7 mouse cellular contexts compared by ENCODE assay signal in the genomic region with DNA sequence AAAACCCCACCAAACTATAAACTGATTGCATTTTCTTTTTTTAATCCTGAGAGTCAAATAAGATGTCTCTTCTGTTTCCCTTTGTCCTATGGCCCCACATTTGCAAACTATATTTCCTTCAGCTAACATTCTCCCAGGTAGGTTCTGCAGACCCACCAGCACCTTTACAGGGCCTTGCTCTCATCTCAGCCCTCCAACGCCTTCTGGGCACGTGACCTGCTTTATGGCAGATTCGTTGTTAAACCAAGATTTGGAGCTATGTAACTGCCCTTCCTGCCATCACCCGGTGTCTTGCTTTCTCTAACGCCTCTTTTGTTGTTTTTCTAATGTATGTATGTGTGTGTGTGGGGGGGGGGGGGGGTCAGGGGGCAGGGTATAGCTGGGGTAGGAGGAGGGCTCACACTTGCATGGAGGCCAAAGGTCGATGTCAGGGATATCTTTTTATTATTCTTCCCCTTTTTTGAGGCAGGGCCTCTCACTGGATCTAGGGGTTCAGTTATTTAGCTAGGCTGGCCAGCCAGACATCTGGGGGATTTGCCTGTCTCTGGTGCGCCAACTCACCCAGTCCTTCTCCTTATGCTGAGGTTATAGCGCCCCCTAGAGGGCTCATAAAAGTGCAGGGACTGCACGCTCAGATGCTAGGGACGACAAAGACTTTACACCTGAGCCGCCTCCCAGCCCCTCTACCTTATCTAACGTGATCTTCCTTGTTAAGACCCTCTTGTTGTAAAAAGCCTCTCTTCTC. TPM values are rescaled to one million over a fixed set of nuclear protein-coding genes. Genes with fewer than 3 reads are reported as not detected.
DNase-seq lines count a peak whose midpoint lies in the region; ATAC-seq and TF ChIP-seq lines count a peak whose summit lies in the region.

No protein-coding gene starts in this region.

- no peak for ATAC-seq in Patski
- ATAC-seq in forebrain, embryonic 14.5 days: peak; percentile 55; the same call in 1 of the 2 replicates
- no peak for ATAC-seq in intestine, embryonic 14.5 days (replicated peaks; ENCODE audit: low FRiP score, low TSS enrichment, low read depth)
- peak; percentile 32 for ATAC-seq in liver, embryonic 16.5 days (ENCODE audit: low read depth)
- no peak for ATAC-seq in neural tube, embryonic 11.5 days (ENCODE audit: insufficient read depth, low FRiP score, low TSS enrichment)

- in situ Hi-C loops in CH12.LX (cut with MboI; ENCODE audit: low pct_ligation_motif_present, low pct_unique_long_range_greater_than_20kb, low sequenced_read_pairs): loop anchor here (25.0 kb wide), 2 partner anchors 447 to 1153 kb away; no protein-coding TSS in a partner anchor
- in situ Hi-C loops in Patski (cut with MboI; ENCODE audit: low pct_unique_long_range_greater_than_20kb): no loop called here

- no peak overlapping the region for H3K27ac ChIP-seq in CH12.LX (ENCODE audit: insufficient read depth, low read depth)
- H3K27ac ChIP-seq in forebrain, embryonic 14.5 days (ENCODE audit: low read depth, low read length): no peak overlapping the region
- H3K27ac ChIP-seq in intestine, embryonic 14.5 days (ENCODE audit: low read depth): no peak overlapping the region
- H3K27ac ChIP-seq in liver, embryonic 16.5 days (ENCODE audit: low read length): no peak overlapping the region
- no peak overlapping the region for H3K27ac ChIP-seq in neural tube, embryonic 11.5 days (ENCODE audit: low read depth, low read length)

- TF ChIP-seq CTCF in CH12.LX (conservative IDR thresholded peaks at IDR 0.05 in 1 of 2, IDR thresholded peaks at IDR 0.05 in 1 of 2; ENCODE audit: low read depth in 2 of 2, low read length in 2 of 2) (peak; percentile 8 to 49; a peak in 2 of 4 replicates), Patski (IDR thresholded peaks at IDR 0.05) (peak; percentile 66)

- peaks cover 22 to 51% of the 10 kb centered on the region in 2 experiments for H3K4me1 ChIP-seq in CH12.LX (ENCODE audit: control insufficient read depth in 1 of 2, insufficient read depth in 2 of 2)
- no peaks in the 10 kb centered on the region for H3K4me1 ChIP-seq in forebrain, embryonic 14.5 days (ENCODE audit: control insufficient read depth, insufficient read depth, low read length)
- H3K4me1 ChIP-seq in intestine, embryonic 14.5 days (replicated peaks; ENCODE audit: control insufficient read depth, insufficient read depth, low read length): no peaks in the 10 kb centered on the region
- peaks cover 2% of the 10 kb centered on the region; the same call in 1 of the 2 replicates for H3K4me1 ChIP-seq in liver, embryonic 16.5 days (ENCODE audit: control insufficient read depth, low read depth, low read length)
- H3K4me1 ChIP-seq in neural tube, embryonic 11.5 days (ENCODE audit: control insufficient read depth, insufficient read depth, low read length): no peaks in the 10 kb centered on the region

- H3K79me2 ChIP-seq in CH12.LX (replicated peaks; ENCODE audit: control insufficient read depth, extremely low read depth, insufficient read depth, poor library complexity, severe bottlenecking): no peaks in the 10 kb centered on the region

- no peak for TF ChIP-seq POLR2A in CH12.LX (IDR thresholded peaks at IDR 0.05; ENCODE audit: low read depth, low read length)

- peak; percentile 52 for DNase-seq in CH12.LX (ENCODE audit: extremely low read depth)
- DNase-seq in Patski (ENCODE audit: low read depth, low spot score): no peak
- peak; percentile 57 for DNase-seq in forebrain, embryonic 14.5 days (ENCODE audit: low spot score)
- DNase-seq in intestine, embryonic 14.5 days (ENCODE audit: low spot score): no peak
- peak; percentile 64 for DNase-seq in neural tube, embryonic 11.5 days (ENCODE audit: low spot score)
- DNase-seq in thymus, postnatal 0 days (ENCODE audit: low spot score): peak; percentile 94

- dilution Hi-C loops in CH12.LX (cut with MboI; ENCODE audit: extremely low pct_ligation_motif_present, extremely low pct_unique_long_range_greater_than_20kb, low sequenced_read_pairs): no loop called here

- H3K4me2 ChIP-seq in CH12.LX (ENCODE audit: insufficient read depth, low read depth, poor library complexity, severe bottlenecking): no peak overlapping the region
- H3K4me2 ChIP-seq in forebrain, embryonic 14.5 days (ENCODE audit: low read length): peak overlapping the region; percentile 32
- H3K4me2 ChIP-seq in intestine, embryonic 14.5 days (ENCODE audit: low read length): peak overlapping the region; percentile 30
- peak overlapping the region; percentile 44 for H3K4me2 ChIP-seq in liver, embryonic 16.5 days (ENCODE audit: low read depth, low read length)
- peak overlapping the region; percentile 22; the same call in 1 of the 2 replicates for H3K4me2 ChIP-seq in neural tube, embryonic 11.5 days (ENCODE audit: low read depth)

- POLR2A ChIA-PET in Patski (lab: Charles Lee): no interaction called here

- 55% methylated on average over 12 of the region's 12 CpGs for WGBS in forebrain, embryonic 14.5 days
- WGBS in intestine, embryonic 14.5 days: 56% methylated on average over 12 of the region's 12 CpGs
- WGBS in liver, embryonic 16.5 days (ENCODE audit: insufficient replicate concordance): 12% methylated on average over 12 of the region's 12 CpGs
- WGBS in neural tube, embryonic 11.5 days: 57% methylated on average over 12 of the region's 12 CpGs

- peak; percentile 46 for TF ChIP-seq RAD21 in CH12.LX (IDR thresholded peaks at IDR 0.05; ENCODE audit: low read depth, low read length)

- H3K36me3 ChIP-seq in CH12.LX (replicated peaks in 1 of 2; ENCODE audit: control insufficient read depth in 1 of 2, insufficient read depth in 1 of 2, low read length in 1 of 2): no peaks in the 10 kb centered on the region
- H3K36me3 ChIP-seq in forebrain, embryonic 14.5 days (ENCODE audit: control insufficient read depth, insufficient read depth, low read length): no peaks in the 10 kb centered on the region
- H3K36me3 ChIP-seq in intestine, embryonic 14.5 days (ENCODE audit: control insufficient read depth, insufficient read depth, low read length): no peaks in the 10 kb centered on the region
- no peaks in the 10 kb centered on the region for H3K36me3 ChIP-seq in liver, embryonic 16.5 days (ENCODE audit: control insufficient read depth, insufficient read depth)
- H3K36me3 ChIP-seq in neural tube, embryonic 11.5 days (ENCODE audit: control insufficient read depth, insufficient read depth, low read length): no peaks in the 10 kb centered on the region

- H3K4me3 ChIP-seq in CH12.LX (replicated peaks in 1 of 3; ENCODE audit: low read depth in 2 of 3, low read length in 2 of 3, poor library complexity in 1 of 3): no peak overlapping the region
- H3K4me3 ChIP-seq in forebrain, embryonic 14.5 days (ENCODE audit: low read depth, low read length): no peak overlapping the region
- H3K4me3 ChIP-seq in intestine, embryonic 14.5 days (ENCODE audit: low read depth, low read length): no peak overlapping the region
- peak overlapping the region; percentile 29; the same call in 1 of the 2 replicates for H3K4me3 ChIP-seq in liver, embryonic 16.5 days (ENCODE audit: low read depth, low read length)
- no peak overlapping the region for H3K4me3 ChIP-seq in neural tube, embryonic 11.5 days (ENCODE audit: low read depth, low read length)

- H3K9me3 ChIP-seq in CH12.LX (replicated peaks; ENCODE audit: low read length): no peaks in the 10 kb centered on the region
- H3K9me3 ChIP-seq in forebrain, embryonic 14.5 days (replicated peaks; ENCODE audit: control insufficient read depth, low read length): no peaks in the 10 kb centered on the region
- H3K9me3 ChIP-seq in intestine, embryonic 14.5 days (ENCODE audit: control insufficient read depth, low read length): no peaks in the 10 kb centered on the region
- no peaks in the 10 kb centered on the region for H3K9me3 ChIP-seq in liver, embryonic 16.5 days (replicated peaks; ENCODE audit: control insufficient read depth, low read length)
- H3K9me3 ChIP-seq in neural tube, embryonic 11.5 days (ENCODE audit: control insufficient read depth, low read length): no peaks in the 10 kb centered on the region

- CTCF ChIA-PET in Patski (lab: Charles Lee): no interaction called here

- H3K27me3 ChIP-seq in CH12.LX (replicated peaks): no peaks in the 10 kb centered on the region
- H3K27me3 ChIP-seq in Patski: no peaks in the 10 kb centered on the region
- no peaks in the 10 kb centered on the region for H3K27me3 ChIP-seq in forebrain, embryonic 14.5 days (replicated peaks; ENCODE audit: control insufficient read depth, insufficient read depth, low read length)
- no peaks in the 10 kb centered on the region for H3K27me3 ChIP-seq in intestine, embryonic 14.5 days (replicated peaks; ENCODE audit: control insufficient read depth, insufficient read depth, low read length)
- H3K27me3 ChIP-seq in liver, embryonic 16.5 days (ENCODE audit: control insufficient read depth, insufficient read depth, low read depth, low read length): no peaks in the 10 kb centered on the region
- H3K27me3 ChIP-seq in neural tube, embryonic 11.5 days (ENCODE audit: control insufficient read depth, insufficient read depth, low read length): no peaks in the 10 kb centered on the region

- TF ChIP-seq EP300 in CH12.LX (IDR thresholded peaks at IDR 0.05; ENCODE audit: low read length): no peak

- H3K9ac ChIP-seq in CH12.LX (ENCODE audit: insufficient read depth, low read depth): no peak overlapping the region
- H3K9ac ChIP-seq in forebrain, embryonic 14.5 days (ENCODE audit: low read length): no peak overlapping the region
- H3K9ac ChIP-seq in intestine, embryonic 14.5 days (ENCODE audit: low read length): no peak overlapping the region
- no peak overlapping the region for H3K9ac ChIP-seq in liver, embryonic 16.5 days (ENCODE audit: low read depth, low read length)
- no peak overlapping the region for H3K9ac ChIP-seq in neural tube, embryonic 11.5 days (ENCODE audit: low read length)

TF ChIP-seq in CH12.LX, 34 proteins besides CTCF, POLR2A, EP300 and RAD21 (continues in another document):
- TF ChIP-seq HCFC1 (IDR thresholded peaks at IDR 0.05; ENCODE audit: low read depth, low read length) (no peak), ETS1 (conservative IDR thresholded peaks at IDR 0.05; ENCODE audit: low read depth, low read length) (no peak), MEF2A (IDR thresholded peaks at IDR 0.05; ENCODE audit: borderline replicate concordance, low read depth, low read length) (no peak), JUN (IDR thresholded peaks at IDR 0.05; ENCODE audit: insufficient read depth, low read depth, low read length) (no peak), JUND (conservative IDR thresholded peaks at IDR 0.05; ENCODE audit: low read depth, low read length) (no peak)

RNA-seq across cellular contexts. Expression of gene Cd180, which starts 28.3 kb away (rescaled TPM):
- 34.2 and 41.7 TPM in 2 replicates for total RNA-seq in CH12.LX (2012; rRNA removed)
- 40.4 and 43.3 TPM in 2 replicates for total RNA-seq in CH12.LX (2014; rRNA removed)
- 203 and 232 TPM in 2 replicates for polyA plus RNA-seq in CH12.LX (2012; ENCODE audit: insufficient read length, low read depth)
- polyA plus RNA-seq in Patski (2021): not detected
- polyA plus RNA-seq in forebrain, embryonic 14.5 days (2014; fragmentation: Nextera tagmentation; extraction: Ambion mirVana): 0.66 and 1.8 TPM in 2 replicates
- 0.51 and 0.55 TPM in 2 replicates for polyA plus RNA-seq in intestine, embryonic 14.5 days (2014; fragmentation: Nextera tagmentation; extraction: Ambion mirVana)
- 0.74 and 0.89 TPM in 2 replicates for polyA plus RNA-seq in liver, embryonic 16.5 days (2015; fragmentation: Nextera tagmentation; extraction: Ambion mirVana)
- 0.20 and 0.70 TPM in 2 replicates for polyA plus RNA-seq in neural tube, embryonic 11.5 days (2014; fragmentation: Nextera tagmentation; extraction: Ambion mirVana)
- polyA plus RNA-seq in thymus, postnatal 0 days (2015; fragmentation: Nextera tagmentation; extraction: Ambion mirVana): 1.1 and 1.2 TPM in 2 replicates

Comparison
In these comparisons a context has a peak if more than half of its experiments do, and no peak if none do; other contexts are left out.
1. DNase-seq: peak in CH12.LX (single experiment), forebrain, embryonic 14.5 days (single experiment), neural tube, embryonic 11.5 days (single experiment) and thymus, postnatal 0 days (single experiment); none in Patski (single experiment) and intestine, embryonic 14.5 days (single experiment).
2. ATAC-seq: peak in forebrain, embryonic 14.5 days (single experiment) and liver, embryonic 16.5 days (single experiment); none in Patski (single experiment), intestine, embryonic 14.5 days (single experiment) and neural tube, embryonic 11.5 days (single experiment).
3. RNA of gene Cd180, which starts 28.3 kb away (polyA plus RNA-seq): 203 to 232 TPM in CH12.LX; 1.1 to 1.2 TPM in thymus, postnatal 0 days, 0.74 to 0.89 TPM in liver, embryonic 16.5 days, 0.20 to 0.70 TPM in neural tube, embryonic 11.5 days, 0.66 to 1.8 TPM in forebrain, embryonic 14.5 days, 0.51 to 0.55 TPM in intestine, embryonic 14.5 days and not detected in Patski (single experiment); every median in the first group is over 10 times any median in the second.